Mouse (Mus musculus) frontal cortex, postnatal 10 days (tissue): Measurements from ENCODE around the gene Rtn4r.

Source experiments
- DNase-seq, 2 experiments: peaks; one replicate each; pipeline ENCODE4 v3.0.0; 2022; ENCODE audit warnings: low spot score in 2 of 2, mixed read lengths in 1 of 2

Rtn4r gene

DNA sequence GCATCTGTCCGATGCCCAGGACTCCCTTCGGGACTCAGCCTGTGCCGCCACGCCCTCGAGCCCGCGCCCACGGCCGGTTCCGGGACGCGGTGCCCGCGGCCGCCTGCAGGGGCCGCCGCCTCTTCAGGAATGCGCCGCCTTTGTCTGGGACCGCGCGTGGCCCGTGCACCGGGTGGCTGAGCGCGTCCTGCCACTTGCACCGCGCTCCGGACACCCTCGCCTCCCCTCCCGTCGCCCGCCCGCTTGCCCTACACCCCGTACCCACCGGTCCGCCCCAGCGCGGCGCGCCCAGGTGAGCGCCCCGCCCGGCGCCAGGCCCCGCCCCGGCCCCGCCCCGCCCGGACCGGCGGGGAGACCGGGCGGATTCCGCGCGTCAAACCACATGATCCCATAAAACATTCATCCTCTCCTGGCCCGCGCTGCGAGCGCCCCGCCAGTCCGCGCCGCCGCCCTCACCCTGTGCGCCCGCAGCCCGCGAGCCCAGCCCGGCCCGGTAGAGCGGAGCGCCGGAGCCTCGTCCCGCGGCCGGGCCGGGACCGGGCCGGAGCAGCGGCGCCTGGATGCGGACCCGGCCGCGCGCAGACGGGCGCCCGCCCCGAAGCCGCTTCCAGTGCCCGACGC lies at the start of gene Rtn4r:
Rtn4r (plus strand) TSS at position 402 of the 621 bp plus-strand sequence.
- peak in 1 of 2 experiments; percentile 65 for DNase-seq

DNA sequence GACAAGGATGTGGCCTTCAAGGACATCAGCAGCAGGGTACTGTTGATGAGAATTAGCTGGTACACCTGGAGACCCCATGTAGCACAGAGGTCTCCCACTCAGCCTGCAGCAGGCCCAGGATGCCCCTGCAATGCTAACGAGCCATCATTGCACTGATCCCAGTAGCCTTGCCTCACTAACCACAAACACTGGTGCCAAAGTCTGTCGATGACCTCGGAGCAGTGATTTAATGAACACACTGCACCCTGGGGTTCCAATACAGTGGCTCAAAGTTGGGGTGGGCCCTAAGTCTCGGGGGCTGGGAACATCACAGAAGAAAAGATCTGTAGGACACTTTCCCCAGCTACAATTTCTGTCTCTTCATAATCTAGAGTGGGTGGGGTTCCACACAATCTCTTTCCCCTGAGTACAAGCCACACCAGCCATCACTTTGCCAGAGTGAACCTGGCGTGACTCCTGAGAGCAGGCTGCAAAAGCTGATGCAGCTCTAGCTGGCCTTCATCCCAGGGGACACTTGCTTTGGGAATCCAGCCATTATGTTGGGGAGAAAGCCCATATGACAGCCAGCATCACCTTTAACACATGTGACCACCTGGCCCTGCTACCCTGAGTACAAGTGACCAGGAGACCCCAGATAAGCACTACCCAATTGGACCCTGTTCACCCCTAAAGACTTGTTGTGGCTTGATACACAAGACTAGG lies 49.0 kb upstream of the Rtn4r start:
- no peak for DNase-seq

DNA sequence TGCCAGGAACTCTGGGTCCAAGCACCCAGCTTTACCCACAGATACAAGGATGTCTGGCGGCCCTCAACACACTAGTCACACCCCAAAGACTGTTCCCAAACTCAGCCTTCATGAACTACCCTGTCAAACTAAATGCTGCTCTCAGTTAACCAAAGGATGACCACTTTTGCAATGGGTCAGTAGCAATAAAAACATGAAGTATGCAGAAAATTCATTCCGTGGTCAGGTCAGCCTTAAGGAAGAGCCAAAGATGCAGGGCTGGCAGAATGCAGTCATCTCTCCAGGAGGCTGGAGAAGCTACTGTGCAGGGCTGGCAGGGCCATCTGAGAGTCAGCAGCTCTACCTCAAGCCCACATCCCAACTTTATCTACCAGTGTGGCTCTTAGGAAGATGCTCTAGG lies 48.1 kb upstream of the Rtn4r start:
- no peak for DNase-seq

DNA sequence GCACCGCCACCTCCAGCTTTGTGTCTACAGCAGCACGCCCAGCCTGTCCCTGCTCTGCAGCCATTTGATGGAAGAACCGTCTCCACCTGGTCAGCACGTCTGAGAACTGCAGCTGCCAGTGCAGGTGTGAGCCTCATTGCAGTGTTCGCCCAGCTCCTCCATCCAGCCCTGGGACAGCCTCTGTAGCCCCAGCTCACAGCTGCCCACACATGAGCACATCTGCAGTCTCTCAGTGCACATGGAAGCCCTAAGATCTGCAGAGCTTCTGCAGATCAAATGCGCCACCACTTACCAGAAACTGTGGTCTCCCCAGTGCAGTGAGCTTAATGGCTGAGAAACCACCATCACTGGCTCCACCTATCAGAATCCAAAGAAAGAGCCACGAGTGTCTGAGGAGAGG lies 47.3 kb upstream of the Rtn4r start:
- DNase-seq = no peak

DNA sequence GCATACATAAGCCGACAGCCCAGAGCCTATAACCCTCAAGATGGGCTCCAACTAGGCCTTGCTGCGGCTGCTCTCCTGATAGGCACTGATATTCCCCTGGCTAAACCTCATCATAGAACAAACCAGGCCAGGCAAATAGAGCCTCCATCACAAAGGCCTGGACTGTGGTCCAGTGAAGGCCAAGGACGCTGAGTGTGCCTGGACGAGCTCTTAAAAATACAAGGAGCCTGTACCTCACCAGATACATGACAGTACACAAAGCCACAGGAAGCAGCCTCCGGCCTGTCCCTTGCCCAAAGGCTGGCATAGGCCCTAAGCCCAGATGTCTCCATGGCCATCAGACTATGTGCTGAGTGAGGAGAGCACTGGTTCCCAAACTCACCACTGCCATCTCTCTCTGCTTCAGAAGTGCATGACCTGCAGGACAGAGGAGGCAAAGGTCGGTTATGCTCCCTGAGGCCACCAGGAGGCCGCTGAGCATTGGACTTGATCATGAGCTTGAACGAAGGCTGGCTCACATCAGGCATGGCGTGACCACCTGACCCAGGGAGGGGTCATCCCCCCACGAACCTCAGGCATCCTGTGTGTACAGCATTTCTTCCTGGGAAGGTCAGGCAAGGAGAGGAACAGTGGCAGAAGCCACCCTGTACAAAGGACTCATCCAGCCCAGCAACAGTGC lies 46.2 kb upstream of the Rtn4r start:
- DNase-seq = no peak

DNA sequence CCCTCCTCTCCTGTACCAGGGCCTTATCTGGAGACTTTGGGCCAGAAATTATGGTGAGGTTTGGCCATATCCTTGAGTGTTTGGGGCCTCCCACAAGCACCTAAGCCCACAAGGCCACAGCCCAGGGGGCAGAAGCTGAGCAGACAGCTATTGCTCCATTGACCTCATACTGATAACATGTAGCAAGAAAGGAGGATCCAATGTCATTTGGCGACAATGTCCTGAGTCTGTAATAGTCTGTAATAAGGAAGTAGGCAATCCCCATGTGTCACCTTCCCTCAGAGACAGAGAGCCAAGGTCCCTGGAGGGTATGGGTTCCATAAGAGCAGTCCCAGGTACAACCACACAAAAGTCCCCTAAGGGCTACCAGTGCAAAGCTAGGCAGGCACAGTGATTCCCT lies 45.2 kb upstream of the Rtn4r start:
- no peak for DNase-seq

DNA sequence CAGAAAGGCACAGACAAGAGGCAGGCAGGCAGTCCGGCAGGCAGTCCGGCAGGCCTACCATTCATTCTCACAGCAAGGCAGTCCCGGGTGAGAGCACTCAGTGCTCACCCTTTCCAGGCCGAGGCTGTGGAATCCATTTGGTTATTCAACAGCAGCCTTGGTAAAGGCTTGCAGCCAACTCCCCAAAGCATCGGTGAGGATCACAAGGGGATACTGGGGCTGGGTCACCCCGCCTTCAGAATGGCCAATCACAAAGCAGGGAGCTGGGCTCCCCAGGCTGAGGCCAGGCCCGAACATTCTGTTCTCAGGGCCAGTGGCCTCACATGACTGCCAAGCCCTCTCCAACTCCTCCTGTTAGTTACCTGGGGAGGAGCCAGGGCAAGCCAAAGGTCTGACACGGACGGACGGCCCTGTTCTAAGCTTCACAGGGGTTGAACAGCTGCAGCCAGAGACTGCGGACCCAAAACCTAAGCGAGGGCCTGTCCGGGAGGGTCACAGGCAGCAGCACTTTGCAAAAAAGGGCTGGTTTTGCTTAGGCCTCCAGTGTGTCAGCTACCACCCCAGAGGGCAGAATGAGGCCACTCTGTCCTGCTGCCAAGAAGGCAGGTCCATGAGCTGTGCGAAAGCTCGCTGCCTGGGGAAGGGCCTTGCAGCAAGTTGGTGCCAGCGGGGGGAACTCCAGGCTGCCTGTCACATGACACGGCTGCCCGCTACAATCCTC lies 44.1 kb upstream of the Rtn4r start:
- DNase-seq = peak; percentile 52 to 74

DNA sequence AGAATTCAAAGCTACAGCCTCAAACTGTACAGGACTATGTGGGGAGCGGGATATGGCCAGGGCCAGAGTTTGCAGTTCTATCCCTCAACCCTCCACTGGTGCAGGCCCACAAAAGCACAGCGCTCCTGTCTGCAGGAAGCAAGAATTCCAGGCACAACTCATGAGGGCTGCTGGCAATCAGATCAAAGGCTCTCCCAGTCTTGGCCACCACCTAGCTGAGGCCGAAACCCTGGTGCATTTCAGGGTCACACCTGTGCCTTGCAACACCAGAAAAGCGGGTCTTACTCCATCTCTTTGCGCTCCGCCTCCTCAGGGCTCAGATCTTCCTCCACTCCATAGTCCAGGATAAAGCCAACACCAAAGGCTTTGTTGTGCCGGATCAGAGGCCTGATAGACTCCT lies 43.2 kb upstream of the Rtn4r start:
- DNase-seq = no peak

DNA sequence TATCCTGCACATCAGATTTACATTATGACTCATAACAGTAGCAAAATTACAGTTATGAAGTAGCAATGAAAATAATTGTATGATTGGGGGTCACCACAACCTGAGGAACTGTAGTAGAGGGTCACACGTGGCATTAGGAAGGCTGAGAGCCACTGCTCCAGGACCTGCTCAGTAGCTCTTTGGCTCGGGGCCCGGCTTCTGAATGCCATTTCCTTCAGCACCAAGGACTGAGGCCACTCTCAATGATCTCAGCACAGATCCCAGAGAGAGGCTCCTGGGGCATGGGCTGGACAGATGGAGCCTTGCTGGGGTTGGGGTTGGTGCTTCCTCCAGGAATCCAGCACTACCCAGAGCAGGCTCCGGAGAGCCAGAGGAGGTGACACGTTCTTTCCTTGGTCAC lies 40.3 kb upstream of the Rtn4r start:
- DNase-seq = no peak

DNA sequence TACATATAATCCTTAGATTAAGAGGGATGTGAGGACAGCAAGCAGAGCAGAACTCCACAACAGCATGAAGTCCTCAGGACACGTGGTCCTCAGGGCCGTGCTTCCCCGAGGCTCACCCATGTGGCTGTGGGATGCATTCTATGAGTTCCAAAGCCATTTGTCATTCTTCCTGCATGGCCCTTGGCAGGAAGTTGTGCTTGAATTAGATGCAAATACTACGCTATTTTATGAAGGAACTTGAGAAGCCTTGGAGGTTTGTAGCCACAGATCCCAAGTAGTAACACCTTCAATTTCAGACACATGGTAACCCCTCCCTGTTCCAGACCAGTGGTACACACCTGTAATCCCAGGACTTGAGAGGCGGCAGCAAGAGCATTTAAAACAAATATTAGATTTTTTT lies 31.1 kb upstream of the Rtn4r start:
- DNase-seq = no peak

DNA sequence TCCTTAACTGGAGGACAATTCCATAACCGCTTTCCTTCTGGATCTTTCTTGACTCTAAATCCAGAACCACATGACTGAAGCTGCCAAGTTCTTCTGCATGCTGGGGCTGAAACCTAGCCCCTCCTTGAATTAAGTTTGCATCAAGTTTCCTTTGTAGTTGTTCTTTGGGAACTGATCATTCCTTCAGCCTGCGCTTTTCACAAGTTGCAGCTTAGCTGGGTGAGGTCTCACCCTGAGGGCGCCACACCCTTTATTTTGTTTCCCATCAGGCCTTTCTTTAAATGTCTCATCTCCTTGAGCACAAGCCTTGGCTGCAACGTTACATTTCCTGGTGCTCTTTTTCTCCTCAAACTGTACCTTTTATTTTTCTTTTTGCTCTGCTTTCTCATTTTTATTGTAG lies 24.6 kb upstream of the Rtn4r start:
- no peak for DNase-seq

DNA sequence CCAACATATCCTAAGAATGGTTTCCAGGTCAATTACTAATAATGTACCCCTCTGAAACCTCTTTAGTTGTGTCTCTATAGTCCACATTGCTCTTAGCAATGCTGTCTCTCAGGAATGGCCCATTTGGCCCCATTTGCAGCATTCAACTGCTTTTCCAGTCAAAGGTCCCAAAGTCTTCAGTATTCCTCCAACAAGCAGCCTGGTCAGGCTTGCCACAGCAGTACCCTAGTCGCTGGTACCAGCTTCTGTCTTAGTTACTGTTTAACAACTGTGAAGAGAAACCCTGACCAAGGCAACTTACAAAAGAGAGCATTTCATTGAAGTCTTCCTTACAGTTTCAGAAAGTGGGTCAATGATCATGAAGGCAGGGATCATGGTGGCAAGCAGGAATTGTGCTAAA lies 24.1 kb upstream of the Rtn4r start:
- no peak for DNase-seq

DNA sequence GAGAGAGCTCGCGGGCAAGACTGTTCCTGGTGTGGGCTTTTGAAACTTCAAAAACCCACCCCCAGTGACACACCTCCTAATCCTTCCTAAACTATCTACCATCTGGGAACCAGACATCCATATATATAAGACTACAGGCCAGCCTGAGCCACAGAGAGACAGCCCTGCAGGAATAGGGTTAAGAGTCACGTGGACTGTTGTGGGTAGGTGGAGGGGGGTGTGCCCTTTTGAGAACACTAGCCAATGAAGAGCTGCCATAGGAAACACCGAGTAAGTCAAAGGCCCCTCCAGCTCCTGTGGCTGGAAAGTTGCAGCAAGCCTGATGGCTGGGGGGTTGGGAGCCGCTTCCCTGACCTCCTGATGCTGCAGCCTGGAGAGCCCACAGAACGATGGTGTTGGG lies 23.6 kb upstream of the Rtn4r start:
- DNase-seq = no peak

DNA sequence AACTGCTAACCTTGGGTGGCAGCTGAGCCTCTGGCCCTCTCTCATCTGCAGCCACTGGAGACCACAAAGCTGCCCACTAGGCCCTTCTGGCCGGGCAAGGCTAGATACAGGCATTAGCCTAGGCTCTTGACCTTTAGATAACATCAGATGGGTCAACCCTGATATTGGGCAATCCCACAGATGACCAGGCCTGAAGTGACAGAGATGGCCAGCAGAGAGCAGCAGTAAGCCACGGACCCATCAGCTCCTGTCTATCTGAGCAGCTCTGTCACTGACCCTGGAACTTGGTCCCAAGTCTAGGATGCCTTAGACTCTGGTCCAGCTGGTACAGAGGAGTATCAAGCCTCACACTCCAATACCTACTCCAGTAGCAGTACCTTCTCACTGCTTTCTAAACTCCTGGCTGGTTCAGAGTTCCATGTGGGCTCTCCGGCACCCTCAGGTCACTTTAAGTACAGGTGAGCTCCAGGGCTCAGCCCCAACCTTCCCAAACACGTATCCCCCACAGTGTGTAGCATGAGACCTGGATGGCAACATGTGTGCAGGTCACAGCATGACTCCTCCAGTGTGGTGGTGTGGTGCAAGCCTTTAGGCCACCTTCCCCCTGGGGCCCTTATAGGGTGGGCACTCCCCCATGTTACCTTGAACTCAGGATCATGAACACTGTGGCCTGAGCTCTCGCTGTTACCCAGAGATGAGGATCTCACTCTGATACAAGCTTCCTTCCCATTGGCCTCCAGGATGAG lies 19.0 kb upstream of the Rtn4r start:
- DNase-seq = peak in 1 of 2 experiments; percentile 58

DNA sequence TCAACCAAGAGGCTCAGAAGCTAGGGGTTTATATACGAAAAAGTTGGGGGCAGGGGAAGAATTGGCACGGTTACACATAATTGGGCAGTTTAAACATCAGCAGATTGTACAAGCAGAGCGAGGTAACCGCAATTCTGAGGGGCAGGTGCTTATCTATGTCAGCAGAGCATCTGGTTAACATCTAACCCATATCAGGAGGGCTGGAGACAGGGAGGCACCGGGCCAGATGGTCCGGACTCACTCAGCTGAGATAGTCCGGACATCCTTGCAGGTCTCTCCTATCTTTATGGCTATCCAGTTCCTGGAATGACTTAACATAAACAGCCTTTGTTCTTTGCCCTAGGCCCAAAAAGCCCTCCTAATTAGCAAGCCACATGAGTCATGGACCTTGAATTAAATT lies 16.4 kb upstream of the Rtn4r start:
- no peak for DNase-seq

DNA sequence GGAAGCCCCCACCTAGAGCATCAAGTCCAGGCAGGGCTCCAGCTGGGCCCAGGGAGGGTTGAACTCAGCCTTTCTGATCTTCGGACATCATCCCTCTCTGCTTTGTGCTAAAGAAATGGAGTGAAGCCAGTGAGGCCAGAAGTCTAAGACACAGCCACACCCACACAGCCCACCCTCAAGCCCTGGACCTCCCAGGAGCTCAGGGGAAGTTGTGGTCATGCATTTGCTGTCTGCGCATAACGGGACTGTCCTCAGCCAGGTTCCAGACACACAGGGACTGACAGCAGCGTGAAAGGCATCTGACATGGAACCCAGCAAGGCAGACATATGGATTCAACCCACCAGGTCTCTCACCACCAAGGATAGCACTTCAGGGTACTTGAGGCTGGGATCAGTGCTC lies 11.0 kb upstream of the Rtn4r start:
- DNase-seq = no peak

DNA sequence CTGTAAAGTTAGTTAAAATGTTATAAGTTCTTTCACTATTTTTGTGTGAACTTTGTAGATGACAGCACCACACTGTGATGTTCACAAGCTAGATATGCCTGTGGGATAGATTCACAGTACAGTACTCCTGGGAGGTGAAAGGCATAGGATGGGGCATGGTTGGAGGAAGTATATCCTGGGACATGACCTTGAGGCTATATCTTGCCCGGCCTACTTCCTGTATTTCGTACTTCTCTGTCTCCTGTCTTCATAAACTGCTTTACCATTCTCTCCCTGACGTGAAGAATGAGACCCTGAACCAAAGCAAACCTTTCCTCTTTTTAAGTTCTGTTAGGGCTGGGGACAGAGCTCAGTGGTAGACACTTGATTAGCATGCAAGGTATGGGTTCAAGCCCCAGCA lies 9.2 kb upstream of the Rtn4r start:
- no peak for DNase-seq

DNA sequence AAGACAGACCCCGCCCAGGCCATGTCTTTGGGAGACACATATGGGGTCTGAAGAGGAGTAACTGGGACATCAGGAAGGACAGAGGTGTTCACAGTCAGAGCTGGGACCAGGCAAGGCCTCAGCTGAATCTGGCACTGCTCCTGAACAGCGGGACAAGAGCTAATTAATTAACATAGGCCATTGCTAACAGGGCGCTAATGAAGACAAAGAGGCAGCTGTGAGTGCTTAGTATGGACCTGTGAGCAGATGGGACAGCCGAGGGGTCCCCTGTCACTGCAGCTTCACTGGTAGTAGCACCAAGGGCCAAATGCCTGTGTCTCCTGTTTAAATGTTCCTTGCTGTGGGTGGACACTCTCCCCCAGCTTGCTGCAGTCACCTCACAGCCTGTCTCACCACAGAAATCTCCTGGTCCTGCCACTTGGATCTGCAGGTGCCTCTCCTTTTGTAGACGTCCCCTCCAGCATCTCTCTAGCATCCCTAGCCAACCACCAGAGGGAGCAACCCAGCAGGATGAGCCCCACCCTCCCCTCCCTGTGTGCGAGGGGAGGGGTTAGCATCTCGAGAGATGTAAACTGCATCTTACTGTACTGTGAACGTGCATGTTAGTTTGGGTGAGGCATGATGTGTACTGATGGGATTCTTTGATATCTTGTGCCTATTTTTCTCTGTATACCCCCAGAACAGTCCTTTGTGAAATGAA lies 8.3 kb upstream of the Rtn4r start:
- DNase-seq = peak in 1 of 2 experiments; percentile 38

DNA sequence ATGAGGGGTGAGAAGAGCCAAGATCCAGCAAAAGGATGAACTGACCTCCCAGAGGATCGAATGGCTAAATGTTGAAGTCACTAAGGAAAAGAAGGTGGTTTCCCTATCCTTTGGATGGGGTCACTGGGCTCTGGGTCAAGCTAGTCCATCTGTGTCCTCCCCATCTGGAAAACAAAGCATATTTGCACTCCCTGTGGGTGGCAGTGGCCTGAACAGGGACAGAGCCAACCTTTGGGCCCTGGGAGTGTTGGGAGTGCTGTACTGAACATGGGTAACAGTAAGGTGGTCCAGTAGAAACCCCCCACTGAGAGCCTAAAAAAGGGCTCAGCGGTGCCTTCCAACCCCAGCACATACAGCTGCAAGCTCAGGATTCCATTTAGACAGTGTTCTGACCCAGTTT lies 4.7 kb upstream of the Rtn4r start:
- no peak for DNase-seq

DNA sequence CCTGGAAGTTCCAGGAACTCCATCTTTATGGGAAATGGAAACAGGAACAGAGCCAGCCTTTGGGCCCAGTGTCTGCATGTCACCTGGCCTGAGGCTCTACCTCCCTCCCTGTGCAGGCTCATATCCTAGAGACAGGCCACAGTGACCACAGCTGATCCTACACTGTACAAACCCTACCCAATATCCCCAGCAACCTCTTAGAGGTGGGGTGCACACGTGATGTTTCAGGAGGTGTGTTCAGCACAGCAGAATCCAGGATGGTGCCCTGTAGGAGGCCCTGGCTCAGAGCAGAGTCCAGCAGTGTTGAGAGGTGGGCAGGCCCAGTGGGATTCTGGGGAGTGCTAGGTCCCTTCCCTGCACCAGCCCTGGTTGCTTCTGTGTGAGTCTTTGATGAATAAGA lies 4.0 kb upstream of the Rtn4r start:
- DNase-seq = no peak

DNA sequence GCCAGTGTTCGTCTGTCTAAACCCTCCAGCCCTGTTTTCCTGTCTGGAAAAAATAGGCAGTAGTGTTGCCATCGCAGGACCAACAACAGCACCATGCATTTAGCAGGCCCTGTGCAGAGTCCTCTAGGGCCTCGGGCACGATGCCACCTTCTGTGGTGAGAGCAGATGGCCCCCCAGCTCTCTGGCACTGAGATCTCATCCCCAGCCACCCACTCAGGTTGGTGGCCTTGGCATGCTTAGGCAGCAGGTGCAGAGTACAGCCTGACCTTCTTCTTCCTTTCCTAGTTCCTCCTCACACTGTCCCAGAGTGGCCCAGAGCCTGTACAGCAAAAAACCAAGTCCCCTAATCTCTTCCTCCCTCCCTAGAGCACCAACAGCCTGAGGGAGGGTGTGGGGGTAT lies 3.4 kb upstream of the Rtn4r start:
- no peak for DNase-seq
